Mouse (Mus musculus): Measurements from ENCODE around the gene Mpc2. TPM values are rescaled to one million over a fixed set of nuclear protein-coding genes. Genes with fewer than 3 reads are reported as not detected.

Mpc2 gene
- polyA plus RNA-seq, 1 experiment from 2014 or later = 169 TPM

GRCm38 (mm10) chr1:165459041-165459502, 1.4 kb upstream of the Mpc2 start:
- Histone ChIP-seq H3K4me1 (ENCODE audit: control insufficient read depth, insufficient read depth, low read length) (peaks cover 11% of the 10 kb centered on the region), H3K9me3 (ENCODE audit: control insufficient read depth, low read length) (no peaks in the 10 kb centered on the region; the same call in 1 of the 2 replicates), H3K4me3 (ENCODE audit: low read depth, low read length) (peak overlapping the region; percentile 97), H3K27ac (replicated peaks; ENCODE audit: low read depth, low read length) (peak overlapping the region; percentile 95; the same call in 1 of the 2 replicates), H3K9ac (ENCODE audit: low read depth, low read length) (peak overlapping the region; percentile 85), H3K36me3 (ENCODE audit: control insufficient read depth, insufficient read depth, low read length) (no peaks in the 10 kb centered on the region), H3K27me3 (replicated peaks; ENCODE audit: control insufficient read depth, insufficient read depth, low read length) (no peaks in the 10 kb centered on the region), H3K4me2 (ENCODE audit: low read depth, low read length) (peak overlapping the region; percentile 82)
- ATAC-seq (ENCODE audit: low read depth) (no peak), DNase-seq (ENCODE audit: low spot score) (no peak)
- 19% methylated on average over 7 of the region's 7 CpGs for WGBS

- Histone ChIP-seq H3K27ac (replicated peaks; ENCODE audit: low read depth, low read length) (peak overlapping the region; percentile 95), H3K4me3 (ENCODE audit: low read depth, low read length) (peak overlapping the region; percentile 97), H3K9me3 (ENCODE audit: control insufficient read depth, low read length) (no peaks in the 10 kb centered on the region), H3K9ac (ENCODE audit: low read depth, low read length) (peak overlapping the region; percentile 85), H3K36me3 (ENCODE audit: control insufficient read depth, insufficient read depth, low read length) (no peaks in the 10 kb centered on the region), H3K4me2 (ENCODE audit: low read depth, low read length) (peak overlapping the region; percentile 82), H3K4me1 (ENCODE audit: control insufficient read depth, insufficient read depth, low read length) (peaks cover 11% of the 10 kb centered on the region), H3K27me3 (replicated peaks; ENCODE audit: control insufficient read depth, insufficient read depth, low read length) (no peaks in the 10 kb centered on the region)
- DNase-seq (ENCODE audit: low spot score) (peak; percentile 59), ATAC-seq (ENCODE audit: low read depth) (no peak; the same call in 1 of the 2 replicates)
- WGBS = 0% methylated on average over 35 of the region's 60 CpGs
Measured at GRCm38 (mm10) chr1:165459503-165460181, 795 bp upstream of the Mpc2 start.

GRCm38 (mm10) chr1:165460801-165461377, 452 bp downstream of the Mpc2 start:
- peak overlapping the region; percentile 85 for H3K9ac ChIP-seq (ENCODE audit: low read depth, low read length)
- WGBS = under 1% methylated on average over 40 of the region's 41 CpGs
- H3K36me3 ChIP-seq (ENCODE audit: control insufficient read depth, insufficient read depth, low read length) = no peaks in the 10 kb centered on the region
- H3K27ac ChIP-seq (replicated peaks; ENCODE audit: low read depth, low read length) = peak overlapping the region; percentile 95
- no peaks in the 10 kb centered on the region for H3K9me3 ChIP-seq (ENCODE audit: control insufficient read depth, low read length)
- H3K4me2 ChIP-seq (ENCODE audit: low read depth, low read length) = peak overlapping the region; percentile 82
- peaks cover 11% of the 10 kb centered on the region for H3K4me1 ChIP-seq (ENCODE audit: control insufficient read depth, insufficient read depth, low read length)
- no peaks in the 10 kb centered on the region for H3K27me3 ChIP-seq (replicated peaks; ENCODE audit: control insufficient read depth, insufficient read depth, low read length)
- peak overlapping the region; percentile 97 for H3K4me3 ChIP-seq (ENCODE audit: low read depth, low read length)
- peak; percentile 96 for ATAC-seq (ENCODE audit: low read depth)
- peak; percentile 100 for DNase-seq (ENCODE audit: low spot score)

- Histone ChIP-seq H3K9ac (ENCODE audit: low read depth, low read length) (peak overlapping the region; percentile 76), H3K36me3 (ENCODE audit: control insufficient read depth, insufficient read depth, low read length) (no peaks in the 10 kb centered on the region), H3K4me1 (ENCODE audit: control insufficient read depth, insufficient read depth, low read length) (peaks cover 11% of the 10 kb centered on the region), H3K27me3 (replicated peaks; ENCODE audit: control insufficient read depth, insufficient read depth, low read length) (no peaks in the 10 kb centered on the region), H3K27ac (replicated peaks; ENCODE audit: low read depth, low read length) (peak overlapping the region; percentile 69; the same call in 1 of the 2 replicates), H3K9me3 (ENCODE audit: control insufficient read depth, low read length) (no peaks in the 10 kb centered on the region), H3K4me2 (ENCODE audit: low read depth, low read length) (peak overlapping the region; percentile 72), H3K4me3 (ENCODE audit: low read depth, low read length) (peak overlapping the region; percentile 97)
- ATAC-seq (ENCODE audit: low read depth) (no peak), DNase-seq (ENCODE audit: low spot score) (no peak)
- WGBS = 4% methylated on average over 9 of the region's 9 CpGs
Measured at GRCm38 (mm10) chr1:165461681-165462080, 1.2 kb downstream of the Mpc2 start.

GRCm38 (mm10) chr1:165462861-165463260, 2.4 kb downstream of the Mpc2 start:
- ATAC-seq (ENCODE audit: low read depth) (no peak), DNase-seq (ENCODE audit: low spot score) (no peak)
- Histone ChIP-seq H3K27me3 (replicated peaks; ENCODE audit: control insufficient read depth, insufficient read depth, low read length) (no peaks in the 10 kb centered on the region), H3K4me2 (ENCODE audit: low read depth, low read length) (no peak overlapping the region), H3K9me3 (ENCODE audit: control insufficient read depth, low read length) (no peaks in the 10 kb centered on the region), H3K4me1 (ENCODE audit: control insufficient read depth, insufficient read depth, low read length) (peaks cover 10% of the 10 kb centered on the region), H3K9ac (ENCODE audit: low read depth, low read length) (no peak overlapping the region), H3K36me3 (ENCODE audit: control insufficient read depth, insufficient read depth, low read length) (no peaks in the 10 kb centered on the region), H3K27ac (replicated peaks; ENCODE audit: low read depth, low read length) (no peak overlapping the region), H3K4me3 (ENCODE audit: low read depth, low read length) (no peak overlapping the region)
- 64% methylated on average over 1 of the region's 1 CpGs for WGBS

- no peaks in the 10 kb centered on the region for H3K9me3 ChIP-seq (ENCODE audit: control insufficient read depth, low read length)
- H3K4me3 ChIP-seq (ENCODE audit: low read depth, low read length) = no peak overlapping the region
- no peak overlapping the region for H3K9ac ChIP-seq (ENCODE audit: low read depth, low read length)
- 80% methylated on average over 3 of the region's 3 CpGs for WGBS
- no peaks in the 10 kb centered on the region for H3K27me3 ChIP-seq (replicated peaks; ENCODE audit: control insufficient read depth, insufficient read depth, low read length)
- DNase-seq (ENCODE audit: low spot score) (no peak), ATAC-seq (ENCODE audit: low read depth) (no peak)
- H3K4me2 ChIP-seq (ENCODE audit: low read depth, low read length) = no peak overlapping the region
- H3K4me1 ChIP-seq (ENCODE audit: control insufficient read depth, insufficient read depth, low read length) = no peaks in the 10 kb centered on the region; the same call in 1 of the 2 replicates
- H3K27ac ChIP-seq (replicated peaks; ENCODE audit: low read depth, low read length) = no peak overlapping the region
- H3K36me3 ChIP-seq (ENCODE audit: control insufficient read depth, insufficient read depth, low read length) = no peaks in the 10 kb centered on the region
Measured at GRCm38 (mm10) chr1:165464574-165464973, 4.1 kb downstream of the Mpc2 start.

GRCm38 (mm10) chr1:165468971-165469370, 8.5 kb downstream of the Mpc2 start:
- DNase-seq (ENCODE audit: low spot score) (no peak), ATAC-seq (ENCODE audit: low read depth) (no peak)
- no peaks in the 10 kb centered on the region for H3K9me3 ChIP-seq (ENCODE audit: control insufficient read depth, low read length)
- H3K4me2 ChIP-seq (ENCODE audit: low read depth, low read length) = no peak overlapping the region
- no peak overlapping the region for H3K4me3 ChIP-seq (ENCODE audit: low read depth, low read length)
- no peaks in the 10 kb centered on the region; the same call in 1 of the 2 replicates for H3K4me1 ChIP-seq (ENCODE audit: control insufficient read depth, insufficient read depth, low read length)
- no peak overlapping the region for H3K9ac ChIP-seq (ENCODE audit: low read depth, low read length)
- H3K27me3 ChIP-seq (replicated peaks; ENCODE audit: control insufficient read depth, insufficient read depth, low read length) = no peaks in the 10 kb centered on the region
- no peaks in the 10 kb centered on the region for H3K36me3 ChIP-seq (ENCODE audit: control insufficient read depth, insufficient read depth, low read length)
- H3K27ac ChIP-seq (replicated peaks; ENCODE audit: low read depth, low read length) = no peak overlapping the region

- Histone ChIP-seq H3K27me3 (replicated peaks; ENCODE audit: control insufficient read depth, insufficient read depth, low read length) (no peaks in the 10 kb centered on the region), H3K9me3 (ENCODE audit: control insufficient read depth, low read length) (no peaks in the 10 kb centered on the region), H3K4me3 (ENCODE audit: low read depth, low read length) (no peak overlapping the region), H3K9ac (ENCODE audit: low read depth, low read length) (no peak overlapping the region), H3K4me1 (ENCODE audit: control insufficient read depth, insufficient read depth, low read length) (no peaks in the 10 kb centered on the region; the same call in 1 of the 2 replicates), H3K27ac (replicated peaks; ENCODE audit: low read depth, low read length) (no peak overlapping the region), H3K4me2 (ENCODE audit: low read depth, low read length) (no peak overlapping the region), H3K36me3 (ENCODE audit: control insufficient read depth, insufficient read depth, low read length) (no peaks in the 10 kb centered on the region)
- ATAC-seq (ENCODE audit: low read depth) = no peak
- DNase-seq (ENCODE audit: low spot score) = no peak
Measured at GRCm38 (mm10) chr1:165469717-165470116, 9.3 kb downstream of the Mpc2 start.

All from embryonic facial prominence, embryonic 14.5 days (tissue).